Mouse (Mus musculus): ENCODE measurements around the gene Myo1g.

DNA sequence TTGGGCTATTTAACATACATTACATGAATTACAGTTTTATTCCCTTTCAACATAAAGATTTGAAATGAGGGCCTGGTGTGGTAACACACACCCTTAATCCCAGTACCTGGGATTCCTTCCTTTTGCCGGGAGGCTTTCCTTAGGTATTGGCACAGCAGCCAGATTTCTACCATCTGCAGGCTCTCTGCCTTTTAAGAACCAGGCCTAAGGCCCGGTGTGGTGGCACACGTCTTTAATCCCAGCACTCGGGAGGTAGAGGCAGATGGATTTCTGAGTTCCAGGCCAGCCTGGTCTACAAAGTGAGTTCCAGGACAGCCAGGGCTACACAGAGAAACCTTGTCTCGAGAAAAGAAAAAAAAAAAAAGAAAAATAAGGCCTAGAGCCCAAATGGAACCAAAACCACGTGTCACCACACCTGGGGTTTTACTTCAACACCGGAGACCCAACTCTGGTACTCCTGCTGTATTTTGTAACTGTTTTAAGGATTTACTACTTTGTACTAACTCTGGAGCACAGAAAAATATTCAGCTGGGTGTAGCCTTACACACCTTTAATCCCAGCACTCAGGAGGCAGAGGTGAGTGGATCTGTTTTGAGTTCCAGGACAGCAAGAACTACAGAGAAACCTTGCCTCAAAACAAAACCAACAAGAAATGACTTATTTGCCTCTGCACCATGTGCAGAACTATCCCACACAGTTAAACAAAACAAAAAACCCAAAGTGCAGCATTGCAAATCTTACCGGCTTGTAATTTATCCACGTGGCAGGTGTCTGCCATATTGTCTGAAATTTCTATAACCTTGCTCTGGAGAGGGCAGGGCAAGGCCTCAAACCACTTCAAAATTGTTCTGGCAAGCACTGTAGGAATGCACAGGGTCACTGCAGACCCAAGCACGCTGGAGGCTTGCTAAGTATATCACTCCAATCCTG is 6.8 kb upstream of the Myo1g start:
- TF ChIP-seq POLR2A (IDR thresholded peaks at IDR 0.05; ENCODE audit: low read depth, low read length) (no peak), CTCF (IDR thresholded peaks at IDR 0.05; ENCODE audit: borderline replicate concordance, insufficient read depth, low read length) (no peak)

Measured in embryonic fibroblast, embryonic 13.5 days (primary cell).